Mouse (Mus musculus) megakaryocyte, adult 5-6 weeks (primary cell): Measurements from ENCODE around the gene Stk16. TPM values are rescaled to one million over a fixed set of nuclear protein-coding genes. Genes with fewer than 3 reads are reported as not detected.

Source experiments
- ATAC-seq: 2 replicates; pipeline ENCODE4 v1.8.0; 2016; ENCODE audit warnings: mild to moderate bottlenecking, inconsistent platforms; ENCODE audit not compliant: poor library complexity, severe bottlenecking
- total RNA-seq, 2 experiments: library from RNA; stranded (forward) in 1 of 2; stranded (reverse) in 1 of 2; fragments of 153-499, 151-499 nt in 1 of 2; fragments of 221-1000, 200-1000 nt in 1 of 2; gene quantifications; 2 replicates each; pipeline versions ENCODE4 v1.2.3 to v1.2.4; 2015 to 2017

Gene Stk16
- total RNA-seq, 2 experiments from 2014 or later = 84.6 to 99.9 TPM

DNA sequence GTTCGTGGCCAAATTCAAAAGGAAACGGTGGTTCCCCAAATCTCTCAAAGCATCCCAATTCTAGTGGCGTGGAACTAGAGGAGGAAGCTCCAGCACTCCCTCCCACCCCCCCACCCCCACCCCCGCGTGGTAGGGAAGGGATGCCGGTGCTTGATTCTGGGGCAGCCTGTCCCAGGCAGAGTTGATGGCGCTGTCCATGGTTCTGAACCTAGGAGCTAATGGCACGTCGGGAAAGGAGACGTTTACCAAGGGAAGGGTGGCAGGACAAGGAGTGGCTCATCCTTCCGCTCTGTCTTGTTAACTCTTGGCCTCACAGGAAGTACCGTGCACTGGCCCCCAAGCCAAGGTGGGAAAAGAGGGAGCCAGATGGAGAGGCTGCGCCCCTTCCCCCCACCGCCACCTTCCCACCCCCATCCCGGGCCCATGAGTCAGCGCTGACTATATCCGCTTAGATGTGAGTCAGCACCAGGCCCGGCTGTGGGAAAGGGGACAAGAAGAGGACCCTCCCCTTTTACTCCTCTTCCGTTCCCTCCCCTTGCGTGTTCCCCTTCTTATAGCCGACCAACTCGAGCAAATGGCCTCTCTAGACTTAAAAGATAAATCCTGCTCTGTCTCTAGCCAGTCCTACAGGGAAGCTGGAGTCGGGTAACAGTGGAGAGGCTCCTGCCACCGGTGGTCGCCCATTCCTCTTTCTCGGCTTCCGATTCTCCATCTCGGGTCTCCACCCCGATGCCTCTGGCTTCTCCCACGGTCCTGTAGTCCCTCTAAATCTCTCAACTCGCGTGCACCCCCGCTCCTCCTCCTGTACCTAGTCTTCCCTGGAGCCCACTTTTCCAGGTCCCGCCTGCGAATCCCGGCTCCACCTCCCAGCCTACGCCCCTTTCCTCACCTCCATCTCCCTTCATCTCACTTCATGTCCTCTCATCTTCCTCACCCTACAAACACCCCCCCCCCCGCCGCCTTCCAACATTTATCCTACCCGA lies 52.6 kb downstream of the Stk16 start:
- ATAC-seq = 0 out of 2 replicates have a peak, but pooled peaks have one; percentile 33

DNA sequence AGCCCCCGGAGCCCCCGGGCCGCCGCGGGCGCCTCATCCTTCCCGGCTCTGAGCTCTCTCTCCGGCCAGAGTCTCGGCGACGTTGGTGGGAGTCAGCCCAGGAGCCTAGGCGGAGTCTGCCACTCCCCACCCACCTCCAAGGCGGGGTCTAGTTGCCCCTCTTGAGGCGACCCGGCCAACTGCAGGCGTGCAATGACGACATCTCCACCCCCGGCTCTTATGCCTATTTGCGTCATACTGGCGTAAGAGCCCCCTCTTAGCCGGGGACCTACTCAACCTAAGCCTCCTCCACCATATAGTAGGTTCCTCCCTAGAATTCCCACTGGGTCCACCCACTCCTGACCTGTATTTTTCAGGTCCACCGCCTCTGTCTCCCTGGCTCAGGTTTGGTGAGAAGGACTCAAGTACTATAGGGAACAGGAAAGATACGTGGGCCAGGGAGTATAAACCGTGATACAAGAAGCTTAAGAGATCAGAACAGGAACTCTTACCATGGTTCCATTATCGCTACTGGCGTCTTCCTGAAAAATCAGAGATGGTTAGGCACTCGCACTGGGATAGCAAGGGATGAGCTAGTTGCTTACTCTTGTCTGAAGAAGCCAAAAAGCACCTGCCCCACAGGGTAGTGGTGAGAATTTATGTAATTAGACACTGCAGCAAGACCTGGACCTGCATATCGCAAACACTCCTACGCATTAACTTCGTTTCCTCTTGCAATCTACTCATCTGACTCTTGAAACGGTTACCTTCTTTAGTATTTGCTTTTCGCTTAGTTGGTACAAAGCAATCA lies 53.6 kb downstream of the Stk16 start, which contains the start of gene Ptprn:
Gene Ptprn, minus strand, starts transcription at position 412 of the 790 bp plus-strand sequence.
- ATAC-seq = no peak

Other genes starting within 250 kb of the Stk16 start
- 6.5 and 11.0 TPM in 2 replicates for gene Nhej1, start 85.6 kb upstream of the Stk16 start, total RNA-seq (2015)
- gene Nhej1, start 85.6 kb upstream of the Stk16 start, total RNA-seq (2017) = 8.2 and 9.9 TPM in 2 replicates
- 0.31 TPM in 1 of 2 replicates, not detected in the other for gene Slc23a3, start 76.9 kb upstream of the Stk16 start, total RNA-seq (2015)
- gene Slc23a3, start 76.9 kb upstream of the Stk16 start, total RNA-seq (2017) = not detected in 2 replicates
- 31.1 and 32.0 TPM in 2 replicates for gene Cnppd1, start 68.1 kb upstream of the Stk16 start, total RNA-seq (2015)
- 50.6 and 74.5 TPM in 2 replicates for gene Cnppd1, start 68.1 kb upstream of the Stk16 start, total RNA-seq (2017)
- gene Retreg2, start 68.1 kb upstream of the Stk16 start, total RNA-seq (2015) = 34.9 and 37.0 TPM in 2 replicates
- 34.8 and 35.9 TPM in 2 replicates for gene Retreg2, start 68.1 kb upstream of the Stk16 start, total RNA-seq (2017)
- 36.3 and 39.0 TPM in 2 replicates for gene Zfand2b, start 42.2 kb upstream of the Stk16 start, total RNA-seq (2015)
- gene Zfand2b, start 42.2 kb upstream of the Stk16 start, total RNA-seq (2017) = 44.0 and 47.4 TPM in 2 replicates
- 2.5 and 4.0 TPM in 2 replicates for gene Abcb6, start 30.4 kb upstream of the Stk16 start, total RNA-seq (2015)
- 3.6 and 5.3 TPM in 2 replicates for gene Abcb6, start 30.4 kb upstream of the Stk16 start, total RNA-seq (2017)
- gene Ankzf1, start 18.7 kb upstream of the Stk16 start, total RNA-seq (2015) = 6.2 and 7.6 TPM in 2 replicates
- gene Ankzf1, start 18.7 kb upstream of the Stk16 start, total RNA-seq (2017) = 24.5 and 24.6 TPM in 2 replicates
- gene Atg9a, start 18.6 kb upstream of the Stk16 start, total RNA-seq (2015) = 26.7 and 34.8 TPM in 2 replicates
- 12.8 and 21.3 TPM in 2 replicates for gene Atg9a, start 18.6 kb upstream of the Stk16 start, total RNA-seq (2017)
- gene Glb1l, start within 50 bp of the Stk16 start, total RNA-seq (2015) = 7.5 and 8.2 TPM in 2 replicates
- 6.7 and 12.2 TPM in 2 replicates for gene Glb1l, start within 50 bp of the Stk16 start, total RNA-seq (2017)
- 373 and 391 TPM in 2 replicates for gene Tuba4a, start 9.0 kb downstream of the Stk16 start, total RNA-seq (2015)
- 160 and 168 TPM in 2 replicates for gene Tuba4a, start 9.0 kb downstream of the Stk16 start, total RNA-seq (2017)
- gene A630095N17Rik, start 21.3 kb downstream of the Stk16 start, total RNA-seq (2015) = not detected in 2 replicates
- not detected in 2 replicates for gene A630095N17Rik, start 21.3 kb downstream of the Stk16 start, total RNA-seq (2017)
- gene Dnajb2, start 25.6 kb downstream of the Stk16 start, total RNA-seq (2015) = 1.9 and 2.6 TPM in 2 replicates
- 5.9 and 7.3 TPM in 2 replicates for gene Dnajb2, start 25.6 kb downstream of the Stk16 start, total RNA-seq (2017)
- not detected in 2 replicates for gene Ptprn, start 53.7 kb downstream of the Stk16 start, total RNA-seq (2015)
- gene Ptprn, start 53.7 kb downstream of the Stk16 start, total RNA-seq (2017) = not detected in 2 replicates
- not detected in 2 replicates for gene Resp18, start 67.6 kb downstream of the Stk16 start, total RNA-seq (2015)
- not detected in 2 replicates for gene Resp18, start 67.6 kb downstream of the Stk16 start, total RNA-seq (2017)
- gene Dnpep, start 107.2 kb downstream of the Stk16 start, total RNA-seq (2015) = 26.2 and 32.0 TPM in 2 replicates
- 31.1 and 35.9 TPM in 2 replicates for gene Dnpep, start 107.2 kb downstream of the Stk16 start, total RNA-seq (2017)
- gene Des, start 149.5 kb downstream of the Stk16 start, total RNA-seq (2015) = not detected in 2 replicates
- gene Des, start 149.5 kb downstream of the Stk16 start, total RNA-seq (2017) = not detected in 2 replicates
- gene Speg, start 164.5 kb downstream of the Stk16 start, total RNA-seq (2015) = not detected in 2 replicates
- gene Speg, start 164.5 kb downstream of the Stk16 start, total RNA-seq (2017) = 0.11 TPM in 1 of 2 replicates, not detected in the other
- 71.8 and 79.4 TPM in 2 replicates for gene Gmppa, start 225.1 kb downstream of the Stk16 start, total RNA-seq (2015)
- 56.5 and 58.9 TPM in 2 replicates for gene Gmppa, start 225.1 kb downstream of the Stk16 start, total RNA-seq (2017)
- gene Asic4, start 239.6 kb downstream of the Stk16 start, total RNA-seq (2015) = not detected in 2 replicates
- gene Asic4, start 239.6 kb downstream of the Stk16 start, total RNA-seq (2017) = not detected in 2 replicates